Mouse (Mus musculus) myocyte (in vitro differentiated cells): ENCODE measurements at regions not wholly inside any gene's neighbourhood (a gene's known extent, or its start where the extent isn't known, plus 50 kb on each side); places are given as distances from the start of the nearest gene placed in this dataset.

Source experiments
- H3K27me3 ChIP-seq: one replicate; pipeline ENCODE4 v1.6.1; 2011; ENCODE audit not compliant: control insufficient read depth, insufficient read depth, insufficient read length
- H3K36me3 ChIP-seq: one replicate; pipeline ENCODE4 v1.6.1; 2011; ENCODE audit not compliant: control insufficient read depth, insufficient read depth
- H3K4me2 ChIP-seq: one replicate; pipeline ENCODE4 v1.6.1; 2011; ENCODE audit warnings: low read depth, control low read depth
- H3K4me3 ChIP-seq: one replicate; pipeline ENCODE4 v1.5.1; 2011; ENCODE audit warnings: mild to moderate bottlenecking, control low read depth, moderate library complexity
- H3K79me2 ChIP-seq: one replicate; pipeline ENCODE4 v1.6.1; 2011; ENCODE audit not compliant: control insufficient read depth, insufficient read depth
- H3ac ChIP-seq: one replicate; pipeline ENCODE4 v1.6.1; 2011; ENCODE audit not compliant: control insufficient read depth, insufficient read length
- CEBPB ChIP-seq: IDR thresholded peaks from 2 replicates; pipeline ENCODE4 v1.6.1; 2011; ENCODE audit warnings: mild to moderate bottlenecking, moderate library complexity; ENCODE audit not compliant: poor library complexity, insufficient read depth, severe bottlenecking
- E2F4 ChIP-seq: IDR thresholded peaks from one replicate; pipeline ENCODE4 v1.6.1; 2011; ENCODE audit warnings: mild to moderate bottlenecking, control low read depth, moderate library complexity; ENCODE audit not compliant: insufficient read depth
- MAX ChIP-seq: IDR thresholded peaks from one replicate; pipeline ENCODE4 v1.6.1; 2011; ENCODE audit warnings: low read depth, mild to moderate bottlenecking, control low read depth
- MYOD1 ChIP-seq, 3 experiments: IDR thresholded peaks; one replicate each; pipeline ENCODE4 v1.6.1; 2011; ENCODE audit warnings: control low read depth in 2 of 3, low read depth in 2 of 3, mild to moderate bottlenecking in 2 of 3, moderate library complexity in 1 of 3; ENCODE audit not compliant: insufficient read length in 2 of 3, control insufficient read depth in 1 of 3
- MYOG ChIP-seq, 3 experiments: IDR thresholded peaks; one replicate each; pipeline ENCODE4 v1.6.1; 2011; ENCODE audit warnings: control low read depth in 2 of 3, low read depth in 2 of 3, mild to moderate bottlenecking in 2 of 3; ENCODE audit not compliant: insufficient read length in 2 of 3, control insufficient read depth in 1 of 3, insufficient read depth in 1 of 3
- POLR2A ChIP-seq: IDR thresholded peaks from one replicate; pipeline ENCODE4 v1.6.1; 2011; ENCODE audit warnings: low read depth, mild to moderate bottlenecking, control low read depth, moderate library complexity; ENCODE audit not compliant: insufficient read length
- POLR2AphosphoS2 ChIP-seq: IDR thresholded peaks from one replicate; pipeline ENCODE4 v1.6.1; 2011; ENCODE audit warnings: low read depth, control low read depth; ENCODE audit not compliant: insufficient read length
- REST ChIP-seq: IDR thresholded peaks from one replicate; pipeline ENCODE4 v1.6.1; 2011; ENCODE audit warnings: mild to moderate bottlenecking, control low read depth, moderate library complexity; ENCODE audit not compliant: insufficient read depth, insufficient read length
- SRF ChIP-seq: IDR thresholded peaks from one replicate; pipeline ENCODE4 v1.6.1; 2011; ENCODE audit warnings: low read depth; ENCODE audit not compliant: control insufficient read depth, insufficient read length
- TCF12 ChIP-seq: IDR thresholded peaks from one replicate; pipeline ENCODE4 v1.6.1; 2011; ENCODE audit warnings: mild to moderate bottlenecking, control low read depth; ENCODE audit not compliant: poor library complexity, insufficient read depth, severe bottlenecking
- TCF3 ChIP-seq: IDR thresholded peaks from one replicate; pipeline ENCODE4 v1.6.1; 2011; ENCODE audit warnings: low read depth, control low read depth; ENCODE audit not compliant: insufficient read length
- USF1 ChIP-seq: IDR thresholded peaks from one replicate; pipeline ENCODE4 v1.6.1; 2011; ENCODE audit warnings: low read depth, mild to moderate bottlenecking, control low read depth, moderate library complexity

- no peak for TF ChIP-seq TCF3
- no peak overlapping the region for H3ac ChIP-seq
- no peak overlapping the region for H3K4me3 ChIP-seq
Measured at GRCm38 (mm10) chr9:76734387-76734786, 167.5 kb upstream of the Fam83b start.

GRCm38 (mm10) chr9:76733812-76734211 lies 166.9 kb upstream of the Fam83b start:
- H3K27me3 ChIP-seq = no peaks in the 10 kb centered on the region
- no peak overlapping the region for H3K4me2 ChIP-seq
- no peak overlapping the region for H3K4me3 ChIP-seq
- H3K36me3 ChIP-seq = no peaks in the 10 kb centered on the region
- H3ac ChIP-seq = no peak overlapping the region
- no peaks in the 10 kb centered on the region for H3K79me2 ChIP-seq
- TF ChIP-seq REST (no peak), SRF (no peak), POLR2AphosphoS2 (no peak), USF1 (no peak), POLR2A (no peak), TCF3 (no peak), TCF12 (no peak), MYOD1 (IDR thresholded peaks at IDR 0.05; ENCODE audit: control insufficient read depth in 1 of 3, insufficient read length in 2 of 3, low read depth in 2 of 3) (no peak), MYOG (IDR thresholded peaks at IDR 0.05; ENCODE audit: control insufficient read depth in 1 of 3, insufficient read depth in 1 of 3, insufficient read length in 2 of 3, low read depth in 2 of 3) (no peak), MAX (no peak), CEBPB (no peak), E2F4 (no peak)

More at GRCm38 (mm10) chr9:76734387-76734786, 167.5 kb upstream of the Fam83b start:
- H3K27me3 ChIP-seq = no peaks in the 10 kb centered on the region
- no peaks in the 10 kb centered on the region for H3K79me2 ChIP-seq
- H3K4me2 ChIP-seq = no peak overlapping the region
- H3K36me3 ChIP-seq = no peaks in the 10 kb centered on the region

DNA sequence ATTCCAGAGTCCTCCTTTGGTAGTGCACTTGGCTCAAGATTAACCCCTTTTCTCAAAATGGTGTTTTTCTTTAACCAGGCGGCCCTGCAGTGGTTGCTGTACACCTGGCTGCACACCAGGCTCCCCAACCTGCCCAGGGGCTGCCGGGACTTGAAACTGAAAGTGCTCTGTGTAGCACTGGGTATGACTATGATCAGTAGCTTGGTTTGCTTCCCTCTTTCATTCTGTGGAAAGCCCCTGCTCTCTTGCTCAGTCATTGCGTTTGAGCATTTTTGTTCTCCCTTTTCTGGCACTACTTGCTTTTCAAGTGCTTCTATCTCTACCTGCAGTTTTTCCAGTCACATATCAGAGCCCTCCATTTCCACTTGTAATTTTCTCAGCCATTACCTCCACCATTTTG lies 156.0 kb upstream of the Fam83b start:
- no peak overlapping the region for H3ac ChIP-seq
- TF ChIP-seq MYOD1 (IDR thresholded peaks at IDR 0.05; ENCODE audit: control insufficient read depth in 1 of 3, insufficient read length in 2 of 3, low read depth in 2 of 3) (no peak), TCF12 (no peak), CEBPB (no peak), POLR2AphosphoS2 (no peak)
- no peak overlapping the region for H3K4me2 ChIP-seq
- H3K27me3 ChIP-seq = no peaks in the 10 kb centered on the region
- no peaks in the 10 kb centered on the region for H3K79me2 ChIP-seq
- H3K4me3 ChIP-seq = no peak overlapping the region
- H3K36me3 ChIP-seq = no peaks in the 10 kb centered on the region

DNA sequence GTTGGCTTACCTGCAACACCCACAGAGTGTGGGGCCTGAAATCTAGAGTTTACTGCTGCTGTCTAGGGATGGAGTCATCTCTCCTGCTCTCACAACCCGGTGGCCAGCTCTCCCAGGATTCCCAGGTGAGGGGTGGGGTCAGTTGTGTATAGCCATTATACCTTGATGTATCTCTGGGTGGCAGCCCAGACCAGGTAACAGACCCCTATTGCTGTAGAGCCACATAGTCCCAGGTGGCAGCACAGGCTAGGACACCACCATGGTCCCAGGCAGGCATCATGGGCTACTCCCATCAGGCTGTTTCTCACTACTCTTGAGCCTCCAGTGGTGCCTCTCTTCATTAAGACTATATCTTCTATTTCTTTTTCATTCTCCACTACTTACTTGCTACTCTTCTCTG lies 148.9 kb upstream of the Fam83b start:
- H3K4me2 ChIP-seq = no peak overlapping the region
- no peak overlapping the region for H3ac ChIP-seq
- no peak overlapping the region for H3K4me3 ChIP-seq
- no peaks in the 10 kb centered on the region for H3K36me3 ChIP-seq
- TF ChIP-seq TCF12 = no peak
- TF ChIP-seq MAX = no peak
- TF ChIP-seq POLR2AphosphoS2 = no peak
- TF ChIP-seq MYOD1 (IDR thresholded peaks at IDR 0.05; ENCODE audit: control insufficient read depth in 1 of 3, insufficient read length in 2 of 3, low read depth in 2 of 3) = no peak
- TF ChIP-seq E2F4 = no peak
- no peak for TF ChIP-seq MYOG (IDR thresholded peaks at IDR 0.05; ENCODE audit: control insufficient read depth in 1 of 3, insufficient read depth in 1 of 3, insufficient read length in 2 of 3, low read depth in 2 of 3)
- no peak for TF ChIP-seq POLR2A
- TF ChIP-seq TCF3 = no peak
- no peak for TF ChIP-seq CEBPB
- TF ChIP-seq USF1 = no peak
- no peak for TF ChIP-seq SRF
- TF ChIP-seq REST = no peak
- H3K27me3 ChIP-seq = no peaks in the 10 kb centered on the region
- no peaks in the 10 kb centered on the region for H3K79me2 ChIP-seq

GRCm38 (mm10) chr9:76706451-76706850 lies 139.5 kb upstream of the Fam83b start:
- H3ac ChIP-seq = no peak overlapping the region
- H3K4me3 ChIP-seq = no peak overlapping the region
- TF ChIP-seq SRF (no peak), POLR2AphosphoS2 (no peak), CEBPB (no peak), MYOD1 (IDR thresholded peaks at IDR 0.05; ENCODE audit: control insufficient read depth in 1 of 3, insufficient read length in 2 of 3, low read depth in 2 of 3) (no peak), MAX (no peak), REST (no peak), TCF3 (no peak), MYOG (IDR thresholded peaks at IDR 0.05; ENCODE audit: control insufficient read depth in 1 of 3, insufficient read depth in 1 of 3, insufficient read length in 2 of 3, low read depth in 2 of 3) (no peak), USF1 (no peak), POLR2A (no peak), E2F4 (no peak), TCF12 (no peak)
- H3K79me2 ChIP-seq = no peaks in the 10 kb centered on the region
- no peaks in the 10 kb centered on the region for H3K36me3 ChIP-seq
- no peaks in the 10 kb centered on the region for H3K27me3 ChIP-seq
- H3K4me2 ChIP-seq = no peak overlapping the region
